Mouse (Mus musculus) leukemia stem cell, adult 10-12 weeks (primary cell): Measurements from ENCODE around the gene Gm21874. TPM values are rescaled to one million over a fixed set of nuclear protein-coding genes. Genes with fewer than 3 reads are reported as not detected.

Experiments
- polyA plus RNA-seq: library from polyadenylated mRNA; stranded (reverse); fragments of >175 nt; gene quantifications from 2 replicates; pipeline ENCODE4 v1.2.3, GENCODE M21; 2012; ENCODE audit warnings: low replicate concordance

Gm21874 gene
- not detected in 2 replicates for polyA plus RNA-seq

DNA sequence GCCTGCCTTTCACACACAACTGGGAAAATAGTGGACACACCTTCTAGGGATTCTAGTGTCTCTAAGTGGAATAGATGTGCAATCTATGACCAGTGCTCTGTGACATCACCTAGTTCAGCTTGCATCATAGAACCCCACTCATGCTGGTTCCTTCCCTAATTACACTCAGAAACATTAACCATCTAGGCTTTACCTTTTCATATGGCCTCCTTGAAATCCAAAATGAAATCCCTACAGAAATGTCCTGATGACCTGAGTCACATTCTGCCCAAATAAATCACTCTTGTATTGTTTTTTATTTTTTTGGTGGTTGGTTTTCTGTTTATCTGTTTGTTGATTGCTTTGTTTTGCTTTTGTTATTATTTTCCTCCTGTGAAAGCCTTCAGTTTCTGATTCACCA, at the start of gene Gm21874:
Gene Gm21874 (minus strand): TSS at position 101 of the 400 bp plus-strand sequence.

Other genes starting within 250 kb of the Gm21874 start
- gene Gm21721, start 214.0 kb downstream of the Gm21874 start, polyA plus RNA-seq, result not detected in 2 replicates
- not detected in 2 replicates for gene Gm21812, start 69.0 kb downstream of the Gm21874 start, polyA plus RNA-seq